Mouse (Mus musculus) brain, embryonic 14.5 days (tissue): Measurements from ENCODE around the gene Serpinb1a. TPM values are rescaled to one million over a fixed set of nuclear protein-coding genes. Genes with fewer than 3 reads are reported as not detected.

ENCODE experiments used
- DNase-seq: peaks from one replicate; pipeline ENCODE4 v3.0.0-alpha.2; 2011; ENCODE audit warnings: low read depth
- CTCF ChIP-seq: fragments of 200-500 bp; IDR thresholded peaks from 2 replicates; pipeline ENCODE4 v1.5.1; 2012; ENCODE audit warnings: inconsistent platforms, mild to moderate bottlenecking, moderate library complexity, borderline replicate concordance; ENCODE audit not compliant: insufficient read depth, insufficient read length; ENCODE audit errors: extremely low read depth
- POLR2A ChIP-seq: fragments of 200-500 bp; IDR thresholded peaks from 2 replicates; pipeline ENCODE4 v1.6.1; 2012; ENCODE audit warnings: mild to moderate bottlenecking, inconsistent platforms, borderline replicate concordance; ENCODE audit not compliant: poor library complexity, insufficient read depth, insufficient read length, severe bottlenecking; ENCODE audit errors: extremely low read depth
- polyA plus RNA-seq: library from polyadenylated mRNA; depleted of rRNA; stranded (reverse); fragments of >200 nt; gene quantifications from 2 replicates; pipeline ENCODE4 v1.2.3, GENCODE M21; 2012; rRNA removed

The Serpinb1a gene
- polyA plus RNA-seq, 1 experiment, result 1.4 TPM

DNA sequence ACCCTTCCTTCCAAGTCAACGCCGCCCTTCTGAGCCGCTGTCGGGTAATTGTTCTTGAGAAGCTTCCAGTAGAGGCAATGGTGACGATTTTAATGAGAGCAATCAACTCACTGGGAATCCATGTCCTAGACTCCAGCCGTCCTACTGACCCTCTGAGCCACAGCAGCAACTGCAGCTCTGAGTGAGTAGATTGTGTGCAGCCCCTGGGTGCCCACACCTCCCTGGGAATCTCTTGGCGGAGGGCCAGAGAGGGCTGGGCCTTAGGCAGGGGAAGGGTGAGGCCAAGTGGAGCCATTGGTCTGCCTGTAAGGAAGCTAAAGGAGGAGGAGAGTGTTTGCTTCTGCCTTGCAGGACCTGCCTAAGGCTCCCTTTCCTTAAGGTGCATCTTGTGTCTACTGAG, 44.2 kb downstream of the Serpinb1a start:
- TF ChIP-seq CTCF (no peak), POLR2A (no peak)

DNA sequence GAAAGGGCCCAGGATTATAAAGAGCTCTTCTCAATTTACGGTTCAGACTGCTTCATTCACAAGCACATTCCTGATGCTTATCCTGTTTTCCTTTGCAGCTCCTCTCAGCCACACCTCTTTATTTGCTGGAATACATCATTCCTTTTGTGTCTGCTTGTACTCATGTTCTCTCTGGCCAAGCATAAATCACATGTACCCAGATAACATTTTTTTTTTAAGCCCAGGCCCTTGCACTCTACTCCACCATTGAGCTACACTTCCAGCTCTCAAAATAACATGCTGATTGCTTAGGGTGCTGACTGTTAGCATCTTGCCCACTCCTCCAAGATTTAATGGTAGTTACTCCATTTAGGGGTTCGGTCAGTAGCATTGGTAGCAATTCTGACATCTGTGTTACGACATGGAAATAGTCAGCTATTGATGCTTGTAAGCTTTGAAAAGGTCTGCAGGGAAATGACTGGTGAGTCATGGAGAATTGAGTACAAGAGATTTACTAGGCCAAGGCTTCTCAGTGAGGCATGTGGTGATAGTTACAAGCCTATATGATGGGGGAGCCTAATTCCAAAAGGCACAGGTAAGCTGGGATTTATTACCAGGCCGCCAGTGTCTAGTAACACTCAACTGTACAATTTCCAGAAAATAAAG, 47.2 kb downstream of the Serpinb1a start:
- no peak for TF ChIP-seq CTCF
- TF ChIP-seq POLR2A, result no peak
- peak; percentile 3 for DNase-seq

More for the DNA sequence above, 44.2 kb downstream of the Serpinb1a start:
- peak; percentile 7 for DNase-seq

DNA sequence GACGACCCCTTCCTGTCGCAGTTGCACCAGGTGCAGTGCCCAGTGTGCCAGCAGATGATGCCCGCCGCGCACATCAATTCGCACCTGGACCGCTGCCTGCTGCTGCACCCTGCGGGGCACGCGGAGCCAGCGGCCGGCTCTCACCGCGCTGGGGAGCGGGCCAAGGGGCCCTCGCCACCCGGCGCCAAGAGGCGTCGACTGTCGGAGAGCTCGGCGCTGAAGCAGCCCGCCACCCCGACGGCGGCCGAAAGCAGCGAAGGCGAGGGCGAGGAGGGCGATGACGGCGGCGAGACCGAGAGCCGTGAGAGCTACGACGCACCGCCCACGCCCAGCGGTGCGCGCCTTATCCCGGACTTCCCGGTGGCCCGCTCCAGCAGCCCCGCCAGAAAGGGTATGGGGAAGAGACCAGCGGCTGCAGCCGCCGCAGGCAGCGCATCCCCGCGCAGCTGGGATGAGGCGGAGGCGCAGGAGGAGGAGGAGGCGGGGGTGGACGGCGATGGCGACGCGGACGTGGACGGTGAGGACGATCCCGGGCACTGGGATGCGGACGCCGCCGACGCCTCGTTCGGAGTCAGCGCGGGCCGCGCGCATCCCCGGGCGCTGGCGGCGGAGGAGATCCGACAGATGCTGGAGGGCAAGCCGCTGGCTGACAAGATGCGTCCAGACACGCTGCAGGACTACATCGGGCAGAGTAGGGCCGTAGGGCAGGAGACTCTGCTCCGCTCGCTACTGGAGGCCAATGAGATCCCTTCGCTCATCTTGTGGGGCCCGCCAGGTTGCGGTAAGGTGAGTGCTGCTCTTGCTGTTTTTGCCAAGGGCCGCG, 48.5 kb downstream of the Serpinb1a start, which contains the start of gene D930007J09Rik:
Gene D930007J09Rik, minus strand, starts transcription at position 591 of the 823 bp plus-strand sequence.
- no peak for TF ChIP-seq CTCF
- TF ChIP-seq POLR2A, result no peak
- DNase-seq, result peak; percentile 67

DNA sequence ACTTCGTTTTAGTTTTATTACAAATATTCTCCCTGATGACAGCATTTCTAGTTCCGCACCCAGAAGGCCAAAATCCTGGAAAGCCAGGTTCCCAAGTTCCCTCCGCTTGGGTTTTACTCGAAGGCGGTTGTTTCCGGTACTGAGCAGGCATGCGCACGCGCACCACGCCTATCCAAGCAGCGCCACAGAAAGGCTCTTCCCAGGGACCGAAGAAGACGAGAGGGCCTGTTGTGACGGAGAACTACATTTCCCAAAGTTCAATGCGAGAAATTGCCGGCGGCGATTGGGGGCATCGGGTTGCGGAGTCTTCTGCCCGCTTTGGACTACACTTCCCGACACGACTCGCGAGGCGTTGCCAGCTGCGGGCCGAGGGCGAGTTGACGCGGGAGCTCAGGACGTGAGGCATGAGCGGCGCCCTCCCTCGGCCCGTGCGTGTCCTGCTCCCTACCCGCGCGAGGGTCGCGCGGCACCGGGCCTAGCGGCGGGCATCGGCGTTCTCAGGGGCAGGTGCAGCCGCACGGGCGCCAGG, 49.2 kb downstream of the Serpinb1a start, which contains the start of gene Wrnip1:
Gene Wrnip1, plus strand, starts transcription at position 346 of the 529 bp plus-strand sequence.
- TF ChIP-seq POLR2A (peak; percentile 77), CTCF (peak; percentile 37; the same call in 1 of the 2 replicates)
- DNase-seq, result peak; percentile 100

DNA sequence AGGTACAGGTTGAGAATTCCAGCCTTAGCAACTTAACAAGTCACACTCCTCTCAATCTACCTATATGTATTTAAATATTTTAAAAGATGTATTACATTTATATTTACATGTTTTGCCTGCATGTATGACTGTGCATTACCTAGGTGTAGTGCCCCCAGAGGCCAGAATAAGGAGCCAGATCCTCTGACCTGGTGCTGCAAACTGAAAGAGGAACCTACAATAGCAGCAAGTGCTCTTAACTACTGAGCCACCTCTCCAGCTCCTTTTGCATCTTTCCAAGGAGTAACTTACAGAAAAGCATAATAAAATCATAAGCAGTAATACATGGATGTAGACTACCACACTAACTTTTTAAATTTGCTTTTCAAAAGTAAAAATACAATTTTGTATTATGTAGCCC, 50.1 kb downstream of the Serpinb1a start:
- TF ChIP-seq CTCF (no peak), POLR2A (no peak)
- DNase-seq, result peak; percentile 9

DNA sequence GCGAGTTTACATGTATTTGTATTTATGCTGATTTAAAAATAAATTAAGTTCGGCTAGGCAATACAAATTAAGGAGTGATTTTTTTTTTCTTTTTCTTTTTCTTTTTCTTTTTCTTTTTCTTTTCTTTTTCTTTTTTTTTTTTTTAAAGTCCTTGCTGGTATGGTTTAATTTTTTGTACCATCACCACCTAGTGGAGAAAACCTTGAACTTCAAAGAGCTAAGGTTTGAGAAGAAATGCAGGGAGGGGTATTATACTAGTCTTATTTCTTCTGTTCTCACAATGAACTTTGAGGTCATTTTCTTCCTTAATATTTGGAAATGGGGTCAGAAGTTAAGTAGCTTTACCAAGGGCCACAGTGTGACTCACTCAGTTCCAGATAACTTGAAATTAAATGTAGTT, 51.9 kb downstream of the Serpinb1a start:
- peak; percentile 31 for DNase-seq
- TF ChIP-seq POLR2A, result no peak
- TF ChIP-seq CTCF, result no peak

DNA sequence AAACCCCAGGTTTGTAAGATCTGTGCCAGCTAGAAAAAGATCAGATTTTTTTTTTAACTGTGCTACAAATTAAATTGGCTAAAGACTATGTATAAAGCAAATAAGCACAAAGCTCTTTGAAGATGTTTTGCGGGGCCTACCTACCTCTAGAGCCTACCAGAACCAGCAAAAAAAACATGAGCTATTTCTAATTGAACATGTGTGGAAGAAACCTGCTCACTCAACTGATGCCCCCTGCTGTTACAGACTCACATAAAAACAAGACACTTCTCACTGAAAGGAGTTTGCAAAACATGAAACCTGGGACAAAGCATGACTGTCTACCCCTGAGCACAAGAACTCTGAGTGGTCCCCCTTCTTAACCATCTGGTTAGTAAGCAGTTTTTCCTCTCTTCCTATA, 53.9 kb downstream of the Serpinb1a start:
- DNase-seq, result peak; percentile 21
- no peak for TF ChIP-seq POLR2A

DNA sequence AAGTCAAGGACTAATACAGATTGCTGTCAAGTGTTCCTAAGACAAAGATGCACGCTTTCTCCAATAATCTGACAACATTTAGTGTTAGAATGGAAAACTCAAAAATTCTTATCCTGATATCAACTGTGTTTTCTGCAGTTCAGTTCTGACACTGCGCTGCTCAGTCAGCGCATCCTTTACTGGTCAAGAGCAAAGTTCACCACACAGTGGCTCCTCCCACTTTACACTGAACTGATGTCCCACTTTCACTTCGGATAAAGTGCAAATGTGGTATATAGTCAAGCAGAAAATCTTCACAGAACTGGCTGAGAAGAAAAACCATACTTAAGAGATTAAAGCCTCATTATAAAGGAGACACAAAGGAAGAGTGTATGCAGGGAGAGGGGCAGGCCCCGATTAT, 55.8 kb downstream of the Serpinb1a start:
- TF ChIP-seq POLR2A, result no peak
- TF ChIP-seq CTCF, result no peak
- DNase-seq, result no peak

DNA sequence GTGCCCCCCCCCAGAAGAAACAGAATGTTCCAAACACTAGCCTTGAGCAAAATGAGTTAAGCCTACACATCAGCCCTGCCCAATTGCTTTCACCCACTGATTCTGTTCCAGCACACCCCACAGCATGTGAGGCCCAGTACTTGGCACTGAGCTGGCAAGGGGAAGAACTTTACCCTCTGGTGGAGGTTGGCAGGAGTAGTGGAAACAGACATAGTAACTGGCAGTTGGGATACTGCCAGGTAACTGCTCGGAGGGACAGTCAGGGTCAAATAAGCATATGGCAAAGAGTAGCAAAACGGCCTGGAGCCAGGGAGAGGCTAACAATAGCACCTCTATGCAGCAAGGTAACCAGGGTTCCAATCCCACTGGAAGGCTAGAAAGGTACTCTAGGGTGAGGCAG, 56.4 kb downstream of the Serpinb1a start:
- peak; percentile 24 for DNase-seq
- TF ChIP-seq POLR2A (no peak), CTCF (no peak)

Other genes starting within 250 kb of the Serpinb1a start
- gene Mylk4, start 67.2 kb downstream of the Serpinb1a start, polyA plus RNA-seq, result 0.24 and 0.29 TPM in 2 replicates
- gene Wrnip1, start 49.1 kb downstream of the Serpinb1a start, polyA plus RNA-seq, result 59.3 and 63.1 TPM in 2 replicates
- 0.50 and 0.70 TPM in 2 replicates for gene D930007J09Rik, start 48.3 kb downstream of the Serpinb1a start, polyA plus RNA-seq
- gene Serpinb1c, start 47.0 kb upstream of the Serpinb1a start, polyA plus RNA-seq, result not detected in 2 replicates
- 0.95 and 1.4 TPM in 2 replicates for gene Serpinb6b, start 114.0 kb upstream of the Serpinb1a start, polyA plus RNA-seq
- gene Serpinb9, start 152.1 kb upstream of the Serpinb1a start, polyA plus RNA-seq, result 0.62 and 0.89 TPM in 2 replicates
- gene Serpinb9b, start 176.2 kb upstream of the Serpinb1a start, polyA plus RNA-seq, result 0.14 and 0.15 TPM in 2 replicates
- 0.98 and 3.3 TPM in 2 replicates for gene Serpinb1b, start 227.4 kb upstream of the Serpinb1a start, polyA plus RNA-seq